Mouse (Mus musculus): ENCODE data around the gene Ccsap.

DNA sequence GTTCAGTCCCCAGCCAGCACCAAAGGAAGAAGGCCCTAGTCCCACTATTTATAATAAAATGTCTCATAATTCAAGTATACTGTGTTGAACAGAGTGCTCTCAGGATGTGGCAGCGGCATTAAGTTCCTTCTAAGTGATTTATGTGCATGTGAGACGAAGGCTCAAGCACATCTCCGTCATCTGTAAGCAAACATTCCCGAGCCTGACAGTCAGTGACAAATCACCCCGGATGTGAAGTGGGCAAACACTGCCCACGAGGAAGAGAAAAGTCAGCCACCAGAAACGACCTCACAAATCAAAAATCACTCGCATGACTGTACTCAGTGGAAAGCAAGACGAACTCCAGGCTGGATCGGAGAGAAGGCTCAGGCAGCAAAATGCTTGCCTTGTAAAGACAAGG is 66.1 kb downstream of the Ccsap start:
- TF ChIP-seq CTCF (IDR thresholded peaks at IDR 0.05; ENCODE audit: control insufficient read depth, insufficient read depth, insufficient read length) (no peak), MAX (IDR thresholded peaks at IDR 0.05) (no peak), MYOD1 (IDR thresholded peaks at IDR 0.05; ENCODE audit: control insufficient read depth, insufficient read length, low read depth) (no peak), USF1 (IDR thresholded peaks at IDR 0.05; ENCODE audit: low read depth) (no peak), MYOG (IDR thresholded peaks at IDR 0.05; ENCODE audit: control insufficient read depth, extremely low read depth, insufficient read length) (no peak), CEBPB (IDR thresholded peaks at IDR 0.05; ENCODE audit: low read depth) (no peak), FOSL1 (IDR thresholded peaks at IDR 0.05; ENCODE audit: insufficient read depth, low read length, poor library complexity, severe bottlenecking) (no peak)
